Mouse (Mus musculus): ENCODE results near the gene Plgrkt. TPM values are rescaled to one million over a fixed set of nuclear protein-coding genes. Genes with fewer than 3 reads are reported as not detected.
A peak's percentile ranks its signal among the peaks of the same experiment; 100 is the strongest.

The Plgrkt gene
- polyA plus RNA-seq, 1 experiment from 2014 or later, result 126 TPM

DNA sequence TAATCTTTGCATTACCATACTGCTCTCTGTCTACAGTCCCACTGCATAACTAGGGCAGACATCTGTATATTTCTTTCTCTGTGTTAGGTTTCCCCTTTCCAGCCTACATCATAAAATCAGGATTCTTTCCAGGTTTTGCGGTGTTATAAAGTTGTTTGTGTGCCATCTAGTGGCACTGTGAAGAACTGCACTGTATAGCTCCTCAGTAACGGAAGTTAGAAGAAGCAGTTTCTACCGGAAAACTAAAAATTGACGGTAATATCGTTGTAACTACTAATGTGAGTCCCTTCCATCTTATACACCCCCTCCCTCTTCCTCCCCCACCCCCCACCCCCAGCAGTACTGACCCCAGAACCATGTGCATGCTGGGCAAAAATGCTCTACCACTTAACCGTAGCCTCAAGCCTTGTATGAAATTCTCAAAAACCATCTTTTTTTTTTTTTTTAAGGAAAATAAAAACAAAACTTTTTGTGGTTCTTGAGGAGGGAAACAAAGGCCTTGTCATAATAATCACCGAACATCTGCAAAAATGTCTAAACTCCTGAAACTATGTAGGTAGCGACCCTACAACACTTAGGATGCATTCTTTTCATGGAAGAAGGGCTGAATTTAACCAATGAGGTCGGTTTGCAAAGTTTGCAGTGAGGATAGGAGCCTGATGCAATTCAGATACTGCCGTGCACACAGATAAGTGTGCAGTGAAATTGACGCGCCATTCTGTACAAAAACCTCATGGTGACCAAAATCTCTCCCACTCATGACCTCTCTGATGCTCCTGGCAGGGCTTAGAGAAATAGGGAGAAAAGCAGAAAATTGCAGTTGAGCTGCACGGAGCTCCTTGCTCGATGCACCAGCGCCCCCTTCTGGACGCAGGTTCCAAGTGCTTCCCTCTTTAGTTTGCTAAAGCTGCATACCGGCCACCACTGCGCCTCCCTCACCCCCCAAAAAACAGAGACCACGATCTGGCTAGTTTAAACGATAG is 12.0 kb downstream of the Plgrkt start:
- peak overlapping the region; percentile 51 for H3K4me2 ChIP-seq (ENCODE audit: low read length)
- peaks cover 5% of the 10 kb centered on the region; the same call in 1 of the 2 replicates for H3K4me1 ChIP-seq (replicated peaks; ENCODE audit: control insufficient read depth, insufficient read depth, low read length)
- no peaks in the 10 kb centered on the region for H3K27me3 ChIP-seq (replicated peaks; ENCODE audit: control insufficient read depth, insufficient read depth, low read length)
- no peak overlapping the region for H3K9ac ChIP-seq (ENCODE audit: low read length)
- no peaks in the 10 kb centered on the region for H3K9me3 ChIP-seq (ENCODE audit: control insufficient read depth, low read length)
- peak; percentile 75 for ATAC-seq (replicated peaks; ENCODE audit: low FRiP score, low TSS enrichment, low read depth)
- peaks cover 33% of the 10 kb centered on the region for H3K36me3 ChIP-seq (ENCODE audit: control insufficient read depth, insufficient read depth, low read length)
- H3K27ac ChIP-seq (ENCODE audit: low read depth), result no peak overlapping the region
- WGBS, result 4% methylated on average over 20 of the region's 20 CpGs
- peak; percentile 94 for DNase-seq (ENCODE audit: low spot score)
- H3K4me3 ChIP-seq (ENCODE audit: low read depth, low read length), result peak overlapping the region; percentile 28

DNA sequence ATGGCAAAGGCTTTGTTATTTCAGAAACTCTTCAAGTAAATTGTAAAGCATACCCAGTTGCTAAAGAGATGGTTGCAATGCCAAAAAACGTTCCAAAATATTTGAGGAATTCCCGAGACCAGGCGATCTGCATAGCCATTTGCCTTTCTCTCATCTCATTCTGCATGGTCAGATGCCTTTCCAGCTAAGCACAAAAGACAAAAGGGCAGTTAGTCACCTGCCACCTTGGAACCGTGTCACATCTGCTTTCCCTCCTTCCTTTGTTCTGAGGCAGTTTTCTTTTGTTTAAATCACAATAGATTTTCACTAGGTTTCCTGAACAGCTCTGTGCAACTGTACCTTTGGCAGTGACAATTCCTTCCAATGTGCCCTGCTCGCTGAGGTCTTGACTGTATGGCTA is 16.2 kb downstream of the Plgrkt start:
- WGBS, result 57% methylated on average over 5 of the region's 5 CpGs
- Histone ChIP-seq H3K9ac (ENCODE audit: low read length) (no peak overlapping the region), H3K4me2 (ENCODE audit: low read length) (no peak overlapping the region), H3K27ac (ENCODE audit: low read depth) (no peak overlapping the region), H3K9me3 (ENCODE audit: control insufficient read depth, low read length) (no peaks in the 10 kb centered on the region), H3K27me3 (replicated peaks; ENCODE audit: control insufficient read depth, insufficient read depth, low read length) (no peaks in the 10 kb centered on the region), H3K36me3 (ENCODE audit: control insufficient read depth, insufficient read depth, low read length) (peaks cover 14% of the 10 kb centered on the region), H3K4me1 (replicated peaks; ENCODE audit: control insufficient read depth, insufficient read depth, low read length) (no peaks in the 10 kb centered on the region), H3K4me3 (ENCODE audit: low read depth, low read length) (no peak overlapping the region)
- ATAC-seq (replicated peaks; ENCODE audit: low FRiP score, low TSS enrichment, low read depth) (no peak), DNase-seq (ENCODE audit: low spot score) (no peak)

DNA sequence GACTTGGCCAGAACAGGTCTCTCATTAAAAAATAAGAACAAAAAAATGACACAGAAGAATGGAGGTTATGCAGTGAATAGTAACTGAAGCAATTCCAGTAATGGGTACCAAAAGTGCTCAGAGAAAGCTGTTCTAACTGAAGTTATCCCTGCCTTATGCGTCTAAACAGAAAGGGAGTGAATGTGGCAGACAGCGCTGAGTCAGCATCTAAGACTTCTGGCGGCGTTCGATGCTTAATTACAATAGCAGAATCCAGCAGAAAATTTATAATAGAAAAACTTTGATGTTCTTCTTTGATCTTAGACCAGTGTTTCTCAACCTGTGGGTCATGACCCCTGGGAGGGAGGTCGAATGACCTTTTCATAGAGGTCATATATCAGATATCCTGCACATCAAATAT is 21.6 kb downstream of the Plgrkt start:
- Histone ChIP-seq H3K9me3 (ENCODE audit: control insufficient read depth, low read length) (no peaks in the 10 kb centered on the region), H3K36me3 (ENCODE audit: control insufficient read depth, insufficient read depth, low read length) (peaks cover 9% of the 10 kb centered on the region; the same call in 1 of the 2 replicates), H3K27me3 (replicated peaks; ENCODE audit: control insufficient read depth, insufficient read depth, low read length) (no peaks in the 10 kb centered on the region), H3K4me1 (replicated peaks; ENCODE audit: control insufficient read depth, insufficient read depth, low read length) (no peaks in the 10 kb centered on the region), H3K4me2 (ENCODE audit: low read length) (no peak overlapping the region), H3K4me3 (ENCODE audit: low read depth, low read length) (no peak overlapping the region), H3K9ac (ENCODE audit: low read length) (no peak overlapping the region), H3K27ac (ENCODE audit: low read depth) (no peak overlapping the region)
- 85% methylated on average over 6 of the region's 6 CpGs for WGBS
- ATAC-seq (replicated peaks; ENCODE audit: low FRiP score, low TSS enrichment, low read depth) (no peak), DNase-seq (ENCODE audit: low spot score) (no peak)

DNA sequence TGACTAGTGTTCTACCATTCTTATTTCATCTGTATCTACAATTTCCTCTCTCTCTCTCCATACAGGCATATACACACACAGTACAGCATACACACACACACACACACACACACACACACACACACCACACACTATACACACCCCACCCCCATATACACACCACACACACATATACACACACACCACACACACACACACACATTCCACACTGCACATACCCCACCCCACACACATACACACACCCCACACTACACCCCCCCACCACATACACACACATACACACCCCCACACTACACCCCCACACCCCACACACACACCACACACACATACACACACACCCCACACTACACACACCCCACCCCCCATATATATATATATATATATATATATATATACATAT is 22.3 kb downstream of the Plgrkt start:
- no peaks in the 10 kb centered on the region for H3K4me1 ChIP-seq (replicated peaks; ENCODE audit: control insufficient read depth, insufficient read depth, low read length)
- no peak for ATAC-seq (replicated peaks; ENCODE audit: low FRiP score, low TSS enrichment, low read depth)

DNA sequence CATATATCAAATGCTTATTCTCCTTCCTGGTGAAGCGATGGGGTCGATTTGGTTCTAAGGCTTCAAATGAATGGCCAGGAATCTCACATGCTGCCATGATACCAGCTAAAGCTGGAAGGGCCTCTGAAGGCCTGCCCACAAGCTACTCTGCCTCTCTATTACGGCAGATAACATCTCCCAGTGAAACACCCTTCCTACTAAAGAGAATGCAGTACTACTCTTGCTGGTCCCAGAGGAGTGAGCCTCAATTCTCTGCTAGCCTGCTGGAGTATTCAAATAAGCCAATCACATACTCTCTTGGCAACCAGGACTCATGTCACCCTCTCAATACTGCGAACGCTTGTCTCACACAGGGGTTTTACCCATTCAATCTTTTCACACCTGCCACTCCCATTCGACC is 24.9 kb downstream of the Plgrkt start:
- H3K4me1 ChIP-seq (replicated peaks; ENCODE audit: control insufficient read depth, insufficient read depth, low read length), result no peaks in the 10 kb centered on the region
- H3K36me3 ChIP-seq (ENCODE audit: control insufficient read depth, insufficient read depth, low read length), result no peaks in the 10 kb centered on the region
- no peak for DNase-seq (ENCODE audit: low spot score)
- WGBS, result 74% methylated on average over 6 of the region's 6 CpGs
- no peak overlapping the region for H3K27ac ChIP-seq (ENCODE audit: low read depth)
- no peaks in the 10 kb centered on the region for H3K9me3 ChIP-seq (ENCODE audit: control insufficient read depth, low read length)
- no peak overlapping the region for H3K9ac ChIP-seq (ENCODE audit: low read length)
- no peak overlapping the region for H3K4me3 ChIP-seq (ENCODE audit: low read depth, low read length)
- H3K27me3 ChIP-seq (replicated peaks; ENCODE audit: control insufficient read depth, insufficient read depth, low read length), result no peaks in the 10 kb centered on the region
- no peak for ATAC-seq (replicated peaks; ENCODE audit: low FRiP score, low TSS enrichment, low read depth)
- no peak overlapping the region for H3K4me2 ChIP-seq (ENCODE audit: low read length)

More for the DNA sequence above, 22.3 kb downstream of the Plgrkt start:
- Histone ChIP-seq H3K36me3 (ENCODE audit: control insufficient read depth, insufficient read depth, low read length) (peaks cover 6% of the 10 kb centered on the region; the same call in 1 of the 2 replicates), H3K4me2 (ENCODE audit: low read length) (no peak overlapping the region), H3K27me3 (replicated peaks; ENCODE audit: control insufficient read depth, insufficient read depth, low read length) (no peaks in the 10 kb centered on the region), H3K9ac (ENCODE audit: low read length) (no peak overlapping the region), H3K9me3 (ENCODE audit: control insufficient read depth, low read length) (no peaks in the 10 kb centered on the region), H3K4me3 (ENCODE audit: low read depth, low read length) (no peak overlapping the region), H3K27ac (ENCODE audit: low read depth) (no peak overlapping the region)
- no peak for DNase-seq (ENCODE audit: low spot score)

DNA sequence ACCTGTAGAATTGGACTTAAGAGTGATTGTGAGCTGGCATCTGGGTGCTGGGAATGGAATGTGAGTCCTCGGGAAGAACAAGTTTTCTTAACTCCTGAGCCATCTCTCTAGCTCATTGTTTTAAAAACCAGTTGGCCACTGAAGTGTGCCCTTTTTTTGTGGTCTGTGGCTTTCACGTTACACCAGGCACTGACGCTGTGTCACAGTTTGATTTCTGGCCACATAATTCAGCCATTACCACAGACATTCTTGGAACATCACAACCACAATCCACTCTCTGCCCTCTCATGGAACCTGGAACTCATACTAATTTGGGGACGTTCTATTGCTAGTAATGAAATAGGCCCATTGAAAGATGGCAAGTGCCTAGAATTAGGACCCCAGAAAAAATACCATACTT is 26.2 kb downstream of the Plgrkt start:
- Histone ChIP-seq H3K9me3 (ENCODE audit: control insufficient read depth, low read length) (no peaks in the 10 kb centered on the region), H3K36me3 (ENCODE audit: control insufficient read depth, insufficient read depth, low read length) (no peaks in the 10 kb centered on the region), H3K4me1 (replicated peaks; ENCODE audit: control insufficient read depth, insufficient read depth, low read length) (no peaks in the 10 kb centered on the region), H3K27ac (ENCODE audit: low read depth) (no peak overlapping the region), H3K9ac (ENCODE audit: low read length) (no peak overlapping the region), H3K27me3 (replicated peaks; ENCODE audit: control insufficient read depth, insufficient read depth, low read length) (no peaks in the 10 kb centered on the region), H3K4me2 (ENCODE audit: low read length) (no peak overlapping the region), H3K4me3 (ENCODE audit: low read depth, low read length) (no peak overlapping the region)
- 85% methylated on average over 4 of the region's 4 CpGs for WGBS
- DNase-seq (ENCODE audit: low spot score), result no peak
- ATAC-seq (replicated peaks; ENCODE audit: low FRiP score, low TSS enrichment, low read depth), result no peak

DNA sequence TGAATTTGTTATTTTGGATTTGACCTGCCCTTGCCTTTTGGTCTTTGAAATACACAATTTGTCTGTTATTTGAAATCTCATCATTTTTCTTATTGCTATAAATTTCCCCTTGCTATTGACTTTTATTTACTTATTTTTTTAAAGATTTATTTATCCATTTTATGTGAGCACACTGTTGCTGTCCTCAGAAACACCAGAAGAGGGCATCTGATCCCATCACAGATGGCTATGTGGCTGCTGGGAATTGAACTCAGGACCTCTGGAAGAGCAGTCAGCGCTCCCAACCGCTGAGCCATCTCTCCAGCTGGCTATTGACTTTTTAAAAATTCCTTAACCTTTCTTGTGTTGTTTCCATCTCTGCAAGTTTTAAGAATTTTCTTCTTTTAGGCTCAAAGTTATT is 30.6 kb downstream of the Plgrkt start:
- 90% methylated on average over 2 of the region's 2 CpGs for WGBS
- DNase-seq (ENCODE audit: low spot score), result no peak
- Histone ChIP-seq H3K9ac (ENCODE audit: low read length) (no peak overlapping the region), H3K9me3 (ENCODE audit: control insufficient read depth, low read length) (no peaks in the 10 kb centered on the region), H3K27me3 (replicated peaks; ENCODE audit: control insufficient read depth, insufficient read depth, low read length) (no peaks in the 10 kb centered on the region), H3K4me3 (ENCODE audit: low read depth, low read length) (no peak overlapping the region), H3K36me3 (ENCODE audit: control insufficient read depth, insufficient read depth, low read length) (no peaks in the 10 kb centered on the region), H3K4me1 (replicated peaks; ENCODE audit: control insufficient read depth, insufficient read depth, low read length) (no peaks in the 10 kb centered on the region; the same call in 1 of the 2 replicates), H3K4me2 (ENCODE audit: low read length) (no peak overlapping the region), H3K27ac (ENCODE audit: low read depth) (no peak overlapping the region)
- no peak for ATAC-seq (replicated peaks; ENCODE audit: low FRiP score, low TSS enrichment, low read depth)

DNA sequence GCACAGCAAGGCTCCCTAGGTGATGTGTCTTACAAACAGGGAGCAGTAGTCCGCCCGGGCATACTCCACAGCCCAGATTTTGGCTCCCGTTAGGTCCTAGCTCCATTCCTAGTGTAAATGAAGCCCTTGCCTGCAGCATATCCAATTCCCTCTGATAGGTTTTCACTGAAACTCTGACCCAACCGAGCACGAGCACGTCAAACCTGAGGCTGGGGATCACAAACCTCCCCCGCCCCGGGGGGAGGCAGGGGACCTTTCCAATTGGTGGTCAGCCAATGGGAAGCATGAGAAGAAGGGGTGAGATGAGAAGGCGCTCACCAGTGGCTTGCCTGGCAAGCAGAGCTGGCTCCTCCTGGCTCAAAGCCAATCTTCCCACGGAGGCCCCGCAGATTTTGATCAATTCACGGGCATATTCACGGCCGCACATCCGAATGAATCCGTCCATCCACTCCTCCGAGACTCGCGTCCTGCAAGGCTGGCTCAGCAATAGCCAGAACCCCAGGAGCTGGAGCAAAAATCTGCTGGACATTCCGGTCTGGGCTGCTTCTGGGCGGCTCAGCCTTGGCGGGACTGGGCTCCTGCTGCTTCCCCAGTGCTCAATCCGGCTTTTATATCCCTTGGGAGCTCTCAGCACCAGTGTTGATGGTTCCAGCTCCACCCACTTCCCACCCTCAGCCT is 33.0 kb downstream of the Plgrkt start, which contains the start of gene Rln1:
Gene Rln1 (minus strand): TSS at position 603 of the 678 bp plus-strand sequence.
- Histone ChIP-seq H3K27ac (ENCODE audit: low read depth) (no peak within 1 kb of the TSS), H3K9ac (ENCODE audit: low read length) (peak within 1 kb of the TSS; percentile 58), H3K36me3 (ENCODE audit: control insufficient read depth, insufficient read depth, low read length) (no peaks in the 10 kb centered on the region), H3K27me3 (replicated peaks; ENCODE audit: control insufficient read depth, insufficient read depth, low read length) (no peaks in the 10 kb centered on the region), H3K9me3 (ENCODE audit: control insufficient read depth, low read length) (no peaks in the 10 kb centered on the region), H3K4me2 (ENCODE audit: low read length) (peak within 1 kb of the TSS; percentile 77), H3K4me1 (replicated peaks; ENCODE audit: control insufficient read depth, insufficient read depth, low read length) (no peaks in the 10 kb centered on the region; the same call in 1 of the 2 replicates), H3K4me3 (ENCODE audit: low read depth, low read length) (peak within 1 kb of the TSS; percentile 37)
- DNase-seq (ENCODE audit: low spot score) (peak; percentile 80), ATAC-seq (replicated peaks; ENCODE audit: low FRiP score, low TSS enrichment, low read depth) (no peak)
- 3% methylated on average over 23 of the region's 23 CpGs for WGBS

Data from intestine, embryonic 14.5 days (tissue).